Mouse (Mus musculus): Measurements from ENCODE around the gene 6030468B19Rik. TPM values are rescaled to one million over a fixed set of nuclear protein-coding genes. Genes with fewer than 3 reads are reported as not detected.

6030468B19Rik gene
- 0.65 and 1.3 TPM in 2 replicates for polyA plus RNA-seq (2014; fragmentation: Nextera tagmentation; extraction: Ambion mirVana)

- H3K9me3 ChIP-seq (ENCODE audit: control insufficient read depth, low read length): no peaks in the 10 kb centered on the region
- no peak within 1 kb of the TSS for H3K4me3 ChIP-seq (ENCODE audit: low read depth, low read length)
- no peaks in the 10 kb centered on the region for H3K27me3 ChIP-seq (ENCODE audit: control insufficient read depth, insufficient read depth, low read length)
- H3K36me3 ChIP-seq (ENCODE audit: control insufficient read depth, insufficient read depth, low read length): no peaks in the 10 kb centered on the region
- no peaks in the 10 kb centered on the region for H3K4me1 ChIP-seq (ENCODE audit: control insufficient read depth, insufficient read depth, low read length)
- no peak within 1 kb of the TSS for H3K27ac ChIP-seq (ENCODE audit: low read depth, low read length)
- DNase-seq (ENCODE audit: low spot score, missing footprints) (no peak), ATAC-seq (ENCODE audit: low FRiP score) (no peak)
- no peak within 1 kb of the TSS for H3K4me2 ChIP-seq
- H3K9ac ChIP-seq (ENCODE audit: low read length): no peak within 1 kb of the TSS
- 70% methylated on average over 9 of the region's 9 CpGs for WGBS
Observed at GRCm38 (mm10) chr11:117797511-117798159, at the start of gene 6030468B19Rik. 6030468B19Rik (plus strand) TSS chr11:117797660.

- Histone ChIP-seq H3K4me1 (ENCODE audit: control insufficient read depth, insufficient read depth, low read length) (no peaks in the 10 kb centered on the region), H3K4me2 (no peak overlapping the region), H3K27me3 (ENCODE audit: control insufficient read depth, insufficient read depth, low read length) (no peaks in the 10 kb centered on the region), H3K27ac (ENCODE audit: low read depth, low read length) (no peak overlapping the region), H3K36me3 (ENCODE audit: control insufficient read depth, insufficient read depth, low read length) (peaks cover 32% of the 10 kb centered on the region), H3K4me3 (ENCODE audit: low read depth, low read length) (no peak overlapping the region), H3K9ac (ENCODE audit: low read length) (no peak overlapping the region), H3K9me3 (ENCODE audit: control insufficient read depth, low read length) (no peaks in the 10 kb centered on the region)
- DNase-seq (ENCODE audit: low spot score, missing footprints) (no peak), ATAC-seq (ENCODE audit: low FRiP score) (no peak)
- WGBS: 83% methylated on average over 4 of the region's 4 CpGs
Observed at GRCm38 (mm10) chr11:117748628-117749027, 48.8 kb upstream of the 6030468B19Rik start.

GRCm38 (mm10) chr11:117749414-117749813 is 48.0 kb upstream of the 6030468B19Rik start:
- Histone ChIP-seq H3K27me3 (ENCODE audit: control insufficient read depth, insufficient read depth, low read length) (no peaks in the 10 kb centered on the region), H3K4me3 (ENCODE audit: low read depth, low read length) (no peak overlapping the region), H3K36me3 (ENCODE audit: control insufficient read depth, insufficient read depth, low read length) (peaks cover 34% of the 10 kb centered on the region), H3K4me1 (ENCODE audit: control insufficient read depth, insufficient read depth, low read length) (no peaks in the 10 kb centered on the region), H3K4me2 (no peak overlapping the region), H3K9me3 (ENCODE audit: control insufficient read depth, low read length) (no peaks in the 10 kb centered on the region), H3K27ac (ENCODE audit: low read depth, low read length) (no peak overlapping the region), H3K9ac (ENCODE audit: low read length) (no peak overlapping the region)
- WGBS: 96% methylated on average over 10 of the region's 10 CpGs
- DNase-seq (ENCODE audit: low spot score, missing footprints): no peak
- no peak for ATAC-seq (ENCODE audit: low FRiP score)

GRCm38 (mm10) chr11:117751544-117751943 is 45.9 kb upstream of the 6030468B19Rik start:
- Histone ChIP-seq H3K9ac (ENCODE audit: low read length) (no peak overlapping the region), H3K4me3 (ENCODE audit: low read depth, low read length) (no peak overlapping the region), H3K4me1 (ENCODE audit: control insufficient read depth, insufficient read depth, low read length) (no peaks in the 10 kb centered on the region), H3K4me2 (no peak overlapping the region), H3K27ac (ENCODE audit: low read depth, low read length) (no peak overlapping the region), H3K36me3 (ENCODE audit: control insufficient read depth, insufficient read depth, low read length) (peaks cover 45% of the 10 kb centered on the region), H3K9me3 (ENCODE audit: control insufficient read depth, low read length) (no peaks in the 10 kb centered on the region), H3K27me3 (ENCODE audit: control insufficient read depth, insufficient read depth, low read length) (no peaks in the 10 kb centered on the region)
- DNase-seq (ENCODE audit: low spot score, missing footprints) (no peak), ATAC-seq (ENCODE audit: low FRiP score) (no peak)
- WGBS: 84% methylated on average over 6 of the region's 6 CpGs

GRCm38 (mm10) chr11:117755891-117756290 is 41.6 kb upstream of the 6030468B19Rik start:
- Histone ChIP-seq H3K9ac (ENCODE audit: low read length) (no peak overlapping the region), H3K36me3 (ENCODE audit: control insufficient read depth, insufficient read depth, low read length) (peaks cover 46% of the 10 kb centered on the region), H3K27me3 (ENCODE audit: control insufficient read depth, insufficient read depth, low read length) (no peaks in the 10 kb centered on the region), H3K9me3 (ENCODE audit: control insufficient read depth, low read length) (no peaks in the 10 kb centered on the region), H3K4me3 (ENCODE audit: low read depth, low read length) (no peak overlapping the region), H3K27ac (ENCODE audit: low read depth, low read length) (no peak overlapping the region), H3K4me2 (no peak overlapping the region), H3K4me1 (ENCODE audit: control insufficient read depth, insufficient read depth, low read length) (no peaks in the 10 kb centered on the region)
- 98% methylated on average over 7 of the region's 7 CpGs for WGBS
- ATAC-seq (ENCODE audit: low FRiP score) (no peak), DNase-seq (ENCODE audit: low spot score, missing footprints) (no peak)

GRCm38 (mm10) chr11:117759267-117759666 is 38.2 kb upstream of the 6030468B19Rik start:
- H3K9me3 ChIP-seq (ENCODE audit: control insufficient read depth, low read length): no peaks in the 10 kb centered on the region
- H3K36me3 ChIP-seq (ENCODE audit: control insufficient read depth, insufficient read depth, low read length): peaks cover 40% of the 10 kb centered on the region
- H3K4me1 ChIP-seq (ENCODE audit: control insufficient read depth, insufficient read depth, low read length): no peaks in the 10 kb centered on the region
- no peak overlapping the region for H3K4me3 ChIP-seq (ENCODE audit: low read depth, low read length)
- no peak for ATAC-seq (ENCODE audit: low FRiP score)
- H3K27ac ChIP-seq (ENCODE audit: low read depth, low read length): no peak overlapping the region
- 95% methylated on average over 10 of the region's 10 CpGs for WGBS
- H3K27me3 ChIP-seq (ENCODE audit: control insufficient read depth, insufficient read depth, low read length): no peaks in the 10 kb centered on the region
- DNase-seq (ENCODE audit: low spot score, missing footprints): no peak
- H3K9ac ChIP-seq (ENCODE audit: low read length): no peak overlapping the region
- H3K4me2 ChIP-seq: no peak overlapping the region

- no peaks in the 10 kb centered on the region for H3K9me3 ChIP-seq (ENCODE audit: control insufficient read depth, low read length)
- ATAC-seq (ENCODE audit: low FRiP score) (no peak), DNase-seq (ENCODE audit: low spot score, missing footprints) (no peak)
- H3K36me3 ChIP-seq (ENCODE audit: control insufficient read depth, insufficient read depth, low read length): peaks cover 36% of the 10 kb centered on the region
- no peak overlapping the region for H3K4me3 ChIP-seq (ENCODE audit: low read depth, low read length)
- no peak overlapping the region for H3K27ac ChIP-seq (ENCODE audit: low read depth, low read length)
- H3K4me1 ChIP-seq (ENCODE audit: control insufficient read depth, insufficient read depth, low read length): no peaks in the 10 kb centered on the region
- 93% methylated on average over 26 of the region's 26 CpGs for WGBS
- H3K27me3 ChIP-seq (ENCODE audit: control insufficient read depth, insufficient read depth, low read length): no peaks in the 10 kb centered on the region
- H3K9ac ChIP-seq (ENCODE audit: low read length): no peak overlapping the region
- no peak overlapping the region for H3K4me2 ChIP-seq
Observed at GRCm38 (mm10) chr11:117760374-117761119, 36.9 kb upstream of the 6030468B19Rik start.

- peaks cover 27% of the 10 kb centered on the region for H3K36me3 ChIP-seq (ENCODE audit: control insufficient read depth, insufficient read depth, low read length)
Observed at GRCm38 (mm10) chr11:117761801-117762200, 35.7 kb upstream of the 6030468B19Rik start.

GRCm38 (mm10) chr11:117762246-117762645 is 35.2 kb upstream of the 6030468B19Rik start:
- Histone ChIP-seq H3K4me1 (ENCODE audit: control insufficient read depth, insufficient read depth, low read length) (no peaks in the 10 kb centered on the region), H3K36me3 (ENCODE audit: control insufficient read depth, insufficient read depth, low read length) (peaks cover 27% of the 10 kb centered on the region)
- 91% methylated on average over 12 of the region's 12 CpGs for WGBS

More at GRCm38 (mm10) chr11:117761801-117762200, 35.7 kb upstream of the 6030468B19Rik start:
- no peaks in the 10 kb centered on the region for H3K4me1 ChIP-seq (ENCODE audit: control insufficient read depth, insufficient read depth, low read length)
- H3K27me3 ChIP-seq (ENCODE audit: control insufficient read depth, insufficient read depth, low read length): no peaks in the 10 kb centered on the region
- H3K4me2 ChIP-seq: no peak overlapping the region
- 91% methylated on average over 13 of the region's 13 CpGs for WGBS
- no peak overlapping the region for H3K4me3 ChIP-seq (ENCODE audit: low read depth, low read length)
- no peak overlapping the region for H3K9ac ChIP-seq (ENCODE audit: low read length)
- DNase-seq (ENCODE audit: low spot score, missing footprints) (no peak), ATAC-seq (ENCODE audit: low FRiP score) (no peak)
- no peaks in the 10 kb centered on the region for H3K9me3 ChIP-seq (ENCODE audit: control insufficient read depth, low read length)
- no peak overlapping the region for H3K27ac ChIP-seq (ENCODE audit: low read depth, low read length)

More at GRCm38 (mm10) chr11:117762246-117762645, 35.2 kb upstream of the 6030468B19Rik start:
- Histone ChIP-seq H3K9me3 (ENCODE audit: control insufficient read depth, low read length) (no peaks in the 10 kb centered on the region), H3K27ac (ENCODE audit: low read depth, low read length) (no peak overlapping the region), H3K9ac (ENCODE audit: low read length) (no peak overlapping the region), H3K27me3 (ENCODE audit: control insufficient read depth, insufficient read depth, low read length) (no peaks in the 10 kb centered on the region), H3K4me2 (no peak overlapping the region), H3K4me3 (ENCODE audit: low read depth, low read length) (no peak overlapping the region)
- ATAC-seq (ENCODE audit: low FRiP score): no peak
- DNase-seq (ENCODE audit: low spot score, missing footprints): no peak
